Mouse (Mus musculus): Measurements from ENCODE around the gene Afmid. TPM values are rescaled to one million over a fixed set of nuclear protein-coding genes. Genes with fewer than 3 reads are reported as not detected.

Gene Afmid
- polyA plus RNA-seq, 1 experiment = 6.4 TPM

GRCm38 (mm10) chr11:117882208-117882607 is 56.5 kb downstream of the Afmid start:
- no peak overlapping the region for H3K4me3 ChIP-seq (ENCODE audit: insufficient read depth, low read length)
- no peak overlapping the region for H3K27ac ChIP-seq (ENCODE audit: insufficient read depth, low read length)
- 0 out of 2 replicates have a peak, but pooled peaks cover 3% of the 10 kb centered on the region for H3K4me1 ChIP-seq (ENCODE audit: control insufficient read depth, insufficient read depth, low read length)
- TF ChIP-seq CTCF (IDR thresholded peaks at IDR 0.05; ENCODE audit: borderline replicate concordance, insufficient read depth, low read length) (no peak), POLR2A (IDR thresholded peaks at IDR 0.05; ENCODE audit: low read depth, low read length) (no peak)

GRCm38 (mm10) chr11:117886000-117886399 is 60.3 kb downstream of the Afmid start:
- Histone ChIP-seq H3K27ac (ENCODE audit: insufficient read depth, low read length) (no peak overlapping the region), H3K4me1 (ENCODE audit: control insufficient read depth, insufficient read depth, low read length) (0 out of 2 replicates have a peak, but pooled peaks cover 3% of the 10 kb centered on the region), H3K4me3 (ENCODE audit: insufficient read depth, low read length) (no peak overlapping the region)
- TF ChIP-seq POLR2A (IDR thresholded peaks at IDR 0.05; ENCODE audit: low read depth, low read length) = no peak
- no peak for TF ChIP-seq CTCF (IDR thresholded peaks at IDR 0.05; ENCODE audit: borderline replicate concordance, insufficient read depth, low read length)

GRCm38 (mm10) chr11:117888168-117888852 is 62.6 kb downstream of the Afmid start:
- Histone ChIP-seq H3K4me3 (ENCODE audit: insufficient read depth, low read length) (no peak overlapping the region), H3K27ac (ENCODE audit: insufficient read depth, low read length) (peak overlapping the region; percentile 15; the same call in 1 of the 2 replicates), H3K4me1 (ENCODE audit: control insufficient read depth, insufficient read depth, low read length) (no peaks in the 10 kb centered on the region)
- TF ChIP-seq POLR2A (IDR thresholded peaks at IDR 0.05; ENCODE audit: low read depth, low read length) (0 out of 2 replicates have a peak, but pooled peaks have one; percentile 16), CTCF (IDR thresholded peaks at IDR 0.05; ENCODE audit: borderline replicate concordance, insufficient read depth, low read length) (no peak)

- Histone ChIP-seq H3K27ac (ENCODE audit: insufficient read depth, low read length) (peak overlapping the region; percentile 66), H3K4me1 (ENCODE audit: control insufficient read depth, insufficient read depth, low read length) (no peaks in the 10 kb centered on the region), H3K4me3 (ENCODE audit: insufficient read depth, low read length) (no peak overlapping the region)
- TF ChIP-seq CTCF (IDR thresholded peaks at IDR 0.05; ENCODE audit: borderline replicate concordance, insufficient read depth, low read length) (no peak), POLR2A (IDR thresholded peaks at IDR 0.05; ENCODE audit: low read depth, low read length) (no peak)
Measured at GRCm38 (mm10) chr11:117888853-117889822, 63.4 kb downstream of the Afmid start.

Other genes starting within 250 kb of the Afmid start
- gene Tnrc6c, start 171.6 kb upstream of the Afmid start, polyA plus RNA-seq (2011; ENCODE audit: insufficient read length, low read depth, missing spikeins) = 17.9 and 24.8 TPM in 2 replicates
- 0.30 and 0.39 TPM in 2 replicates for gene Tmc8, start 43.8 kb upstream of the Afmid start, polyA plus RNA-seq (2011; ENCODE audit: insufficient read length, low read depth, missing spikeins)
- 19.5 and 20.5 TPM in 2 replicates for gene Tmc6, start 43.7 kb upstream of the Afmid start, polyA plus RNA-seq (2011; ENCODE audit: insufficient read length, low read depth, missing spikeins)
- not detected in 2 replicates for gene 6030468B19Rik, start 28.3 kb upstream of the Afmid start, polyA plus RNA-seq (2011; ENCODE audit: insufficient read length, low read depth, missing spikeins)
- gene Gm20708, start 16.3 kb upstream of the Afmid start, polyA plus RNA-seq (2011; ENCODE audit: insufficient read length, low read depth, missing spikeins) = 0.49 TPM in 1 of 2 replicates, not detected in the other
- 66.9 and 68.6 TPM in 2 replicates for gene Syngr2, start 16.3 kb upstream of the Afmid start, polyA plus RNA-seq (2011; ENCODE audit: insufficient read length, low read depth, missing spikeins)
- 48.4 and 61.9 TPM in 2 replicates for gene Tk1, start 168 bp downstream of the Afmid start, polyA plus RNA-seq (2011; ENCODE audit: insufficient read length, low read depth, missing spikeins)
- 73.3 and 86.8 TPM in 2 replicates for gene Birc5, start 23.3 kb downstream of the Afmid start, polyA plus RNA-seq (2011; ENCODE audit: insufficient read length, low read depth, missing spikeins)
- not detected in 2 replicates for gene Tmem235, start 34.8 kb downstream of the Afmid start, polyA plus RNA-seq (2011; ENCODE audit: insufficient read length, low read depth, missing spikeins)
- 1.2 and 1.7 TPM in 2 replicates for gene Tha1, start 47.6 kb downstream of the Afmid start, polyA plus RNA-seq (2011; ENCODE audit: insufficient read length, low read depth, missing spikeins)
- gene Socs3, start 144.1 kb downstream of the Afmid start, polyA plus RNA-seq (2011; ENCODE audit: insufficient read length, low read depth, missing spikeins) = 15.2 and 31.9 TPM in 2 replicates
- gene Pgs1, start 160.4 kb downstream of the Afmid start, polyA plus RNA-seq (2011; ENCODE audit: insufficient read length, low read depth, missing spikeins) = 29.5 and 33.4 TPM in 2 replicates

Measured in embryonic fibroblast, embryonic 13.5 days (primary cell).